Mouse (Mus musculus) MEL (cell line): ENCODE measurements around the gene Als2cr12. TPM values are rescaled to one million over a fixed set of nuclear protein-coding genes. Genes with fewer than 3 reads are reported as not detected.
"Not testable (repeated sequence)": the region's sequence is repeated elsewhere in the genome, so short reads cannot be mapped to it uniquely, and the experiment has no call there.

Source experiments
- DNase-seq: peaks from one replicate; pipeline ENCODE4 v3.0.0; 2011; ENCODE audit warnings: low read depth, low spot score
- H3K27ac ChIP-seq: 2 replicates; pipeline ENCODE4 v1.5.1; 2012; ENCODE audit warnings: low read depth, mild to moderate bottlenecking, control low read depth, low read length, moderate library complexity; ENCODE audit not compliant: control insufficient read depth
- H3K27me3 ChIP-seq, 2 experiments: fragments of 150-350 bp in 1 of 2; sonication (generic) in 1 of 2; 2 replicates each; pipeline ENCODE4 v1.6.1; 2012; ENCODE audit warnings: low read length in 2 of 2, mild to moderate bottlenecking in 2 of 2, improper control_type of control experiment in 1 of 2, moderate library complexity in 1 of 2; ENCODE audit not compliant: insufficient read depth in 2 of 2, control insufficient read depth in 1 of 2
- H3K36me3 ChIP-seq, 2 experiments: 2 replicates each; pipeline ENCODE4 v1.6.1; 2012 to 2014; ENCODE audit warnings: low read length in 2 of 2, improper control_type of control experiment in 1 of 2, inconsistent platforms in 1 of 2, mild to moderate bottlenecking in 1 of 2; ENCODE audit not compliant: insufficient read depth in 2 of 2, control insufficient read depth in 1 of 2
- H3K4me1 ChIP-seq, 2 experiments: fragments of 150-350 bp in 1 of 2; sonication (generic) in 1 of 2; 2 replicates each; pipeline ENCODE4 v1.6.1; 2012; ENCODE audit warnings: low read length in 2 of 2, improper control_type of control experiment in 1 of 2, mild to moderate bottlenecking in 1 of 2; ENCODE audit not compliant: insufficient read depth in 2 of 2, control insufficient read depth in 1 of 2
- H3K4me3 ChIP-seq, 2 experiments: fragments of 150-350 bp in 1 of 2; sonication (generic) in 1 of 2; 2 replicates each; pipeline ENCODE4 v1.5.1; 2012; ENCODE audit warnings: low read depth in 2 of 2, low read length in 2 of 2, mild to moderate bottlenecking in 2 of 2, moderate library complexity in 2 of 2, control low read depth in 1 of 2, improper control_type of control experiment in 1 of 2; ENCODE audit not compliant: control insufficient read depth in 1 of 2, insufficient read depth in 1 of 2
- H3K79me2 ChIP-seq: 2 replicates; pipeline ENCODE4 v1.6.1; 2012; ENCODE audit warnings: mild to moderate bottlenecking, low read length, moderate library complexity; ENCODE audit not compliant: control insufficient read depth, poor library complexity, insufficient read depth
- H3K9ac ChIP-seq: 2 replicates; pipeline ENCODE4 v1.6.1; 2012; ENCODE audit warnings: low read depth, mild to moderate bottlenecking, control low read depth, low read length, moderate library complexity; ENCODE audit not compliant: control insufficient read depth, poor library complexity, severe bottlenecking
- H3K9me3 ChIP-seq: fragments of 150-350 bp; sonication (generic); replicated peaks from 2 replicates; pipeline ENCODE4 v1.6.1; 2012; ENCODE audit warnings: mild to moderate bottlenecking, low read length, improper control_type of control experiment, moderate library complexity; ENCODE audit not compliant: insufficient read depth
- BHLHE40 ChIP-seq: IDR thresholded peaks from 2 replicates; pipeline ENCODE4 v1.6.1; 2012; ENCODE audit warnings: low read depth, mild to moderate bottlenecking, inconsistent platforms, low read length, improper control_type of control experiment, borderline replicate concordance
- CTCF ChIP-seq, 3 experiments: IDR thresholded peaks in 2 of 3; conservative IDR thresholded peaks in 1 of 3; 2 replicates each; pipeline ENCODE4 v1.5.1; 2011 to 2012; ENCODE audit warnings: low read length in 3 of 3, low read depth in 2 of 3, mild to moderate bottlenecking in 2 of 3, improper control_type of control experiment in 1 of 3, inconsistent platforms in 1 of 3, mixed read lengths in 1 of 3, moderate library complexity in 1 of 3; ENCODE audit not compliant: control insufficient read depth in 1 of 3, insufficient read depth in 1 of 3, poor library complexity in 1 of 3, severe bottlenecking in 1 of 3
- EP300 ChIP-seq, 2 experiments: IDR thresholded peaks; 2 replicates each; pipeline ENCODE4 v1.6.1; 2011; ENCODE audit warnings: improper control_type of control experiment in 2 of 2, low read length in 2 of 2, low read depth in 1 of 2, mild to moderate bottlenecking in 1 of 2
- ETS1 ChIP-seq: IDR thresholded peaks from 2 replicates; pipeline ENCODE4 v1.6.1; 2012; ENCODE audit warnings: low read depth, mild to moderate bottlenecking, inconsistent platforms, low read length, improper control_type of control experiment, moderate library complexity
- GATA1 ChIP-seq: IDR thresholded peaks from 2 replicates; pipeline ENCODE4 v1.6.1; 2011; ENCODE audit warnings: low read depth, low read length, improper control_type of control experiment
- HCFC1 ChIP-seq: IDR thresholded peaks from 2 replicates; pipeline ENCODE4 v1.6.1; 2012; ENCODE audit warnings: low read depth, mild to moderate bottlenecking, inconsistent platforms, low read length, improper control_type of control experiment, moderate library complexity
- MEF2A ChIP-seq: IDR thresholded peaks from 2 replicates; pipeline ENCODE4 v1.6.1; 2014; ENCODE audit warnings: low read depth, mild to moderate bottlenecking, inconsistent platforms, low read length, improper control_type of control experiment; ENCODE audit not compliant: poor library complexity, insufficient replicate concordance, severe bottlenecking; ENCODE audit errors: extremely low read depth
- SIN3A ChIP-seq: IDR thresholded peaks from 2 replicates; pipeline ENCODE4 v1.6.1; 2012; ENCODE audit warnings: low read length, improper control_type of control experiment, inconsistent platforms
- SMC3 ChIP-seq: IDR thresholded peaks from 2 replicates; pipeline ENCODE4 v1.6.1; 2011; ENCODE audit warnings: low read depth, low read length, improper control_type of control experiment
- TCF12 ChIP-seq: IDR thresholded peaks from 2 replicates; pipeline ENCODE4 v1.6.1; 2014; ENCODE audit warnings: low read depth, mild to moderate bottlenecking, inconsistent platforms, low read length, improper control_type of control experiment, moderate library complexity
- ZNF384 ChIP-seq: IDR thresholded peaks from 2 replicates; pipeline ENCODE4 v1.6.1; 2012; ENCODE audit warnings: low read depth, mild to moderate bottlenecking, inconsistent platforms, low read length, improper control_type of control experiment
- polyA plus RNA-seq, 2 experiments: library from polyadenylated mRNA; stranded (reverse) in 1 of 2; unstranded in 1 of 2; fragments of >175 nt in 1 of 2; fragments of >200 nt in 1 of 2; gene quantifications; 2 replicates each; pipeline versions ENCODE4 v1.2.1 to v1.2.4; 2012; ENCODE audit warnings: low replicate concordance in 2 of 2, low read depth in 1 of 2; ENCODE audit not compliant: insufficient read length in 2 of 2, insufficient read depth in 1 of 2, missing spikeins in 1 of 2
- total RNA-seq: library from RNA; depleted of rRNA; stranded (reverse); fragments of 300-350 nt; gene quantifications from 2 replicates; pipeline ENCODE4 v1.2.3, GENCODE M21; 2012

Gene Als2cr12
- total and polyA plus RNA-seq, 3 experiments: not detected

DNA sequence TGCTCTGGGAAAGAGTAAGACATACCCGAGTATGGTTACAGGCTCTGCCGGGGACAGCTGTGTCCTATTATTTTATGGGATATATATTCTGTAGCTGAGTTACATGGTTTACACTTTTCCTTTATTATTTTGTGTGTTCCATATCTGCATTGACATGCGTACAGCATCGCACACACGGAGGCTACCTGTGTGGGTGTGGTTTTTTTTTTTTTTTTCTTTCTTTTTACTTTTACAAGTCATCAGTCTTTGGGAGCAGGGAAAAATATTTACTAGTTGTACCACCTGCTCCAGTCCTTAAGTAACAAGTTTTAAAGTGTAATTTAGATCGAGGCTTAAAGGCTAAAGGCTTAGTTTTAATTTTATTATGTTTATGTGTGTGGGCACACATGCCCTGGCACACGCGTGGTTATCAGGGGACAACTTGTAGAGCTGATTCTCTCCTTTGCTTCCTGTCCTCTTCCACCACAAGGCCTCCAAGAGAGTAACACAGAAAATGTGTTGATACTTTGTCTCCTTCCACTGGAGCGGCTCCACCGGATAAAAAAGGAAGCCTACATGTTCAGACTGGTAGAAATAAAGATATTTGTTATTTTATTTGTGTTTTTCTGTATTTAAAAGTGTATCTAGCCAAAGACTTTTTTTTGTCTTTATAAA lies 15.0 kb upstream of the Als2cr12 start (continued):
- TF ChIP-seq MEF2A: no peak
- no peak for TF ChIP-seq HCFC1
- peak; percentile 64 for TF ChIP-seq SIN3A

DNA sequence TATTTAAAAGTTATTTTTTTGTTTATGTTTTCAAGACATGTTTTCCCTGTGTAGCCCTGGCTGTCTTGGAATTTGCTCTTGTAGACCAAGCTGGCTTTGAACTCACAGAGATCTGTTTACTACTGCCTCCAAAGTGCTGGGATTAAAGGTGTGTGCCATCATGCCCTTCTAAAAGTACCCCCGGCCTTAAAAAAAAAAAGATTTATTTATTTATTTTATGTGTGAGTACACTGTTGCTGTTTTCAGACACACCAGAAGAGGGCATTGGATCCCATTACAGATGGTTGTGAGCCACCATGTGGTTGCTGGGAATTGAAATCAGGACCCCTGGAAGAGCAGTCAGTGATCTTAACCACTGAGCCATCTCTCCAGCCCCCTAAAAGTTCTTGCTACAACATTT lies 14.3 kb upstream of the Als2cr12 start:
- not testable (repeated sequence) for H3K9me3 ChIP-seq, H3K4me1 ChIP-seq, H3K27me3 ChIP-seq, H3K9ac ChIP-seq, H3K27ac ChIP-seq, DNase-seq
- H3K79me2 ChIP-seq: peaks cover 22% of the 10 kb centered on the region
- peak; percentile 4; the same call in 1 of the 2 replicates for TF ChIP-seq SMC3
- peak; percentile 58 for TF ChIP-seq ZNF384
- peak in 1 of 3 experiments; percentile 29; a peak in 1 of 6 replicates for TF ChIP-seq CTCF (IDR thresholded peaks at IDR 0.05 in 2 of 3, conservative IDR thresholded peaks at IDR 0.05 in 1 of 3; ENCODE audit: control insufficient read depth in 1 of 3, insufficient read depth in 1 of 3, low read depth in 2 of 3, low read length in 3 of 3, poor library complexity in 1 of 3, severe bottlenecking in 1 of 3)
- H3K4me3 ChIP-seq: peak overlapping the region in 1 of 2 experiments; percentile 95; a peak in 1 of 4 replicates
- peaks cover 0 to 14% of the 10 kb centered on the region in 2 experiments; a peak in 3 of 4 replicates for H3K36me3 ChIP-seq

DNA sequence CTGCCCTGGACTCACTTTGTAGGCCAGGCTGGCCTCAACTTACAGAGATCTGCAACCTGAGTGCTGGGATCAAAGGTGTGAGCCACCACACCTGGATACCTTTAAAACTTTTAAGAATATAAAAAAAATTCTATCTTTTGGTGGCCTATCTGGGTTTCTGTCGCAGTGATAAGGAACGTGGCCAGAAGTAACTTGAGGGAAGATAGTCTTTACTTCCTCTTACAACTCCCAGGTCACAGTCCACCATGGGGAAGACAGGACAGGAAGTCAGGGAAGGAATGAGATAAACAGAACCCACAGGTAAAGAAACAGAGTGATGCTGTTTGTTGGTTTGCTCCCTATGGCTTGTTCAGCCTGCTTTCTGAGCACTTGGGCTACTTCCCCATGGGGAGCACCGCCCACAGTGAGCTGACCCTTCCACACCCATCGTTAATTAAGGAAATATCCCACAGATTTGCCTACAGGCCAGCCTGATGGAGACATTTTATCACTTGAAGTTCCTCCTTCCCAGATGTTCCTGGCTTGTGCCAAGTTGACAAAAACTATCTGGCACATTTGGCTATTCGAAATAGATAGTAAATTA lies 4.9 kb upstream of the Als2cr12 start:
- H3K36me3 ChIP-seq: peaks cover 0 to 12% of the 10 kb centered on the region in 2 experiments; a peak in 2 of 4 replicates
- not testable (repeated sequence) for H3K9me3 ChIP-seq, H3K4me3 ChIP-seq, H3K4me1 ChIP-seq, H3K27ac ChIP-seq, H3K79me2 ChIP-seq, DNase-seq, H3K9ac ChIP-seq, H3K27me3 ChIP-seq
- peak; percentile 61 for TF ChIP-seq TCF12
- TF ChIP-seq ZNF384: peak; percentile 84
- TF ChIP-seq ETS1: peak; percentile 39; the same call in 1 of the 2 replicates
- peak; percentile 51 to 68; a peak in 3 of 4 replicates for TF ChIP-seq EP300 (IDR thresholded peaks at IDR 0.05; ENCODE audit: low read depth in 1 of 2, low read length in 2 of 2)
- TF ChIP-seq GATA1: peak; percentile 80
- peak; percentile 74 for TF ChIP-seq BHLHE40
